Mouse (Mus musculus): ENCODE data around the gene Ranbp9.

DNA sequence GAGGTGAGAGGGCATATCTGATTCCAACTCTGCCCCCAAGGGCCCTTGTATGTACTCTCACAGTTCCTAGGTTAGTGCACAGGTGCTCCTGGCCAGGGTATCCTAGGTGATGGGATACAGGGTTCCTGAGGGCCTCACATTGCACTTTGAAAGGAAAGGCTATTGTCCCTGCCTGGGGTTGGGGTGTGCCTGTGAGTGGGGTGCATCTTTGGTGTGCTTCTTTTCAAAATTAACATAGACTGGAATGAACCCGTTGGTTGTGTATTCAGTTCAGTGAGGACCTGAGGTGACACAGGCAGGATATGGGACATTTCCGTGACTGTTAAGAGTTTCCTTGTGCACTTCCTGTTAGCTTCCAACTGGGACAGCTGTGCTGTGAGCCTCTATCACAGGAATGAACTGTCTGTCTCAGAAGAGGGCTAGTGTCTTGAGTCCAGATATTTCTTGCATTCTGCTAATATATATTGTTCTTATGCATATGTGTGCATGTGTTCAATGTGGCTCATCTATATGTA is 106.1 kb downstream of the Ranbp9 start:
- TF ChIP-seq CTCF (IDR thresholded peaks at IDR 0.05; ENCODE audit: low read depth, low read length) = no peak
- TF ChIP-seq POLR2A (IDR thresholded peaks at IDR 0.05; ENCODE audit: borderline replicate concordance, low read depth, low read length) = no peak
